Mouse (Mus musculus) adrenal gland, adult (tissue): ENCODE results near the gene Ctxn1.
"Not testable (repeated sequence)": the region's sequence is repeated elsewhere in the genome, so short reads cannot be mapped to it uniquely, and the experiment has no call there.

Experiments
- DNase-seq, 2 experiments: peaks; one replicate each; pipeline ENCODE4 v3.0.0; 2022 to 2023; ENCODE audit warnings: low spot score in 1 of 2; ENCODE audit not compliant: inconsistent age in 2 of 2

Gene Ctxn1

DNA sequence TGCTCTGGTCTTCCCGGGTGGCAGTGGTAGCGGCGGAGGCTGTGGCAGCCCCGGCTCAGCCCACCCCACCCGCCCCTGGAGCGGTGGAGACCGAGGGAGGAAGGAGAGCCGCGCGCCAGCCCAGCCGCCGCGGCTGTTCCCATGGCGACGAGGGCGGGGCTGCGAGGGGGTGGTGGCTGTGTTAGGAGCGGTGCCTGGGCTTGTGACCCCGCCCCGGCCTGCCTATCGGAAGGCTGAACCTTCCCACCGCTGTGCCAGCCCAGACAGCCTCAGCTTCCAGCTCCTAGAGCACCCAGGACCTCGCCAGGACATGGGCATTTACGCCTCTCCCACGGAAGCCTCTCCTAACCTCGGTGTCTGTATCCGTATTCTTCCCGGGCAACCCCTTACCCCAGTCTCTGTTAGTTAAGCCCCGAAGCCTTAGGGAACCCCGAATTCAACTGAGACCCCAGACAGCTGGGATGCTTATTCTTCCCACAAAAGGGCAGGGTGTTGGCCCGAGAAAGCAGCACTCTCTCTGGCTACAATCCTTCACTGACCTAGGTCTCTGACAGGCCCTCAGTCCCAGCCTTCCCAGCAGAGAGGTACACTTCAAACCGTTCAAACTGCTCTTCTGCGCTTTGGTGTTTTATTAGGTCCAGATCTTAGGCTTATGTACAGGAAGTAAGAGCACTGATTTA, at the start of gene Ctxn1:
Gene Ctxn1, minus strand, starts transcription at position 150 of the 680 bp plus-strand sequence.
- peak; percentile 97 to 98 for DNase-seq

DNA sequence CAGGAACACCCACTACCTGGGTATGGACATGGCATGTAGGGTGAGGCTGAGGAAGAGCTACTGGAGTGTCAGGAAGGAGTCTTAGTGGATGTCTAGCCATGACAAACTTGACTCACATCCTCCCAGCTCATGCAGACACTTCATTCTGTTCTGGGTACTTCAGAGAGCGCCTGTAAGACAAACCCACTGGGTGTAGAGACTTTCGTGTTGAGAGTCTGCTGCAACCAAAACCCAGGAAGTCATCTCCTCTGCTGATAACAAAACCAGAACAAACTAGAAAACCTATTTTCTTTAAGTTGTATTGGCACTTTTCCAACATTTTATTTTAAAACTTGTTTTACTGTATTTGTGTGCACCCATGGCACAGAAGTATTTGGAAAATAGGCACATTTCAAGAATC, 46.8 kb upstream of the Ctxn1 start:
- no peak for DNase-seq

DNA sequence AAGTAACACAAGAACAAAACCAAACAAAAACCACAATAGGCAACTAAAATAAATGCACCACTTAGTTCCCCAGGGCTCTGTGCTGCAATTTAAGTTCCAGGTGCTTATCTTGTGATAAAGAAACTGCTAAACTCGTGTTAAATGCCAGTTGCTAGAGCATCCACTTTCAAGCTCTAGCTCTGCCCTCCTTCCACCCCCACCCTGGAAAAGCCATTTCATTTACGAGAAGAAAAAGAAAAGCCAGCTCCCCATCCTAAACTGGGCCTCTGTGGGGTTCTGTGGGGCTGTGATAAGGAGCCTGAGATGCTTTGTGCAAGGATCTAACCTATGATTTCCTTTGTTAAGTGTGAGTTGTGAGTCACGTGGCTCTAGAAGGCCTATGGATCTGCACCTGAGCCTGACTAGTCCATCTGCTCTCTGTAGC, 45.1 kb upstream of the Ctxn1 start:
- no peak for DNase-seq

DNA sequence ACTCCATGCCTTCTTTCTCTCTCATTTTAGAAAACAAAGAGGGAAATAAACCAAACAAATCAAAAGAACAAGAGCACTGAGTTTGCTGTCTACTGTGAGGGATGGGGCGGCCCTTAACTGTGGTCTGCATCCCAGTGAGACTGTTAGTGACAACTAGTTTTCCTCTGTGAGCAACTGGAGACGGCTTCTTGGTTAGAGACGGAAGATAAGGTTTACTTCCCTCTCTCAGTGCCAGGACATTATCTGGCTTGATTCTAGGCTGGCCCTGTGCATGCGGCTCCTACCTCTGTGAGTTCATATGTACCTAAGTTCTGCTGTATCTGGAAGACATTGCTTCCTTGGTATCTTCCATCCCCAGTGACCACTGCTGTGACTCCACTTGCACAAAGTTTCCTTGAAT, 38.7 kb upstream of the Ctxn1 start:
- no peak for DNase-seq

DNA sequence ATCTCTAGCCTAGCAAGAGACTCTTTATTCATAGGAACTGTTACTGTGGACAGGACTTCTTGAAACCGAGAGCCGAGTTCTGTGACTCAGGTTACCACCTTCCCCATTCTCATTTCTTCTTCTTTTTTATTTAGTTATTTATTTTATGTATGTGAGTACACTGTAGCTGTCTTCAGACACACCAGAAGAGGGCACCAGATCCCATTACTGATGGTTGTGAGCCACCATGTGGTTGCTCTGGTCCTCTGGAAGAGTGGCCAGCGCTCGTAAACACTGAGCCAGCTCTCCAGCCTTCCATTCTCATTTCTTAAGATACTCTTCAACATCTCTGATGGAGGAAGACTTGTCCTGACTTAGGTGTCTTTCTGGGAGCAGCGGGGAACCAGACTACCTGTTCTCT, 33.7 kb upstream of the Ctxn1 start:
- no peak for DNase-seq

DNA sequence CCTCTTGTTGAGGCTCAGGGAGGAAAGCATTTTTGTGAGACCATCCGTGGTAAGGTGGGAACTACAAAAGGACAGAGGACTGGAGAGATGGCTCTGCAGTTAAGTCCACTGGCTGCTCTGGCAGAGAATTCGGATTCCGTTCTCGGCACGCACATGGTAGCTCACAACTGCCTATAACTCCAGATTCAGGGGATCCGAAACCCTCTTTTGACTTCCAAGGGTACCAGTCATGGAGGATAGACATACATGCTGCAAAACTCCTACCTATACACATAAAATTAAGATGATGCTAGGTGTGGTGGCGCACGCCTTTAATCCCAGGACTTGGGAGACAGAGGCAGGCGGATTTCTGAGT, 17.0 kb upstream of the Ctxn1 start:
- DNase-seq = no peak

DNA sequence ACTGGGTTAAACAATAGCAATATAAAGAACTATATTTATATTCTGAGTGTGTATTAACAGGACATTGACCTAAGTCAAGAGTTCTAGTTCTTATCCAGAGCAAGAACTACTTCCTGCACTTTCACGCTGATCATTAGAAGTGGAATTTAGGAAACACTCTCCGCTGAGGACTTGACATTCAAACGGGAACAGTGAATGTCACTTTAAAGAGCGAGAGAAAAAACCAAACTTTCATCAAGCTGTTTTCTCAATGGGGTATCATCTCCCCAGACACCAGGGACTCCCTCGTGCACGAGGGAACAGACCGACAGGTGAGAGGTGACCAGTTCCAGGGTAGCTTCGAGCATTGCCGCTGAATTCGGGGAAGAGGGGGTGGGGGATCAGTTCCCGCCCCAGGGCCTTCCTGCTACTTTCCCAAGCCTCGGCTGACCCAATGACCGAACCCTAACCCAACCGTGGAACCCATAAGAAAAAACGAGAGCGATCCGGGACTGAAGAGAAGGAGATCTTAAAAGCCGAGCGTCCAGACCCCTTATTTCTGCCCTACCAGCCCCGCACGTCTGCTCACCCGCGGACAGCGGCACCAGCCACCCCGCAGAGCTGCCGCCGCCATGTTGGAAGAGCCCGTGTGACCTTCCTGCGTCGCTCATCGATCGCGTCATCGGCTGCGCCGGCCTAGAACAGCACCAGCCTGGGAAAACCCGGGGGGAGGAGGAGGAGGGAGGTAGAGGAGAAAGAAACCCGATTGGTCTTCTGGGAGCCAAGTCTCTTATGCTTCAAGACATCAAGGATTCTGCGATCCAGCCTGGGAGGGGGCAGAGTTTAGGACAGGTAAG, 16.4 kb upstream of the Ctxn1 start, which contains the start of gene Timm44:
Gene Timm44, minus strand, starts transcription at position 639 of the 836 bp plus-strand sequence.
- DNase-seq = peak; percentile 96 to 97

DNA sequence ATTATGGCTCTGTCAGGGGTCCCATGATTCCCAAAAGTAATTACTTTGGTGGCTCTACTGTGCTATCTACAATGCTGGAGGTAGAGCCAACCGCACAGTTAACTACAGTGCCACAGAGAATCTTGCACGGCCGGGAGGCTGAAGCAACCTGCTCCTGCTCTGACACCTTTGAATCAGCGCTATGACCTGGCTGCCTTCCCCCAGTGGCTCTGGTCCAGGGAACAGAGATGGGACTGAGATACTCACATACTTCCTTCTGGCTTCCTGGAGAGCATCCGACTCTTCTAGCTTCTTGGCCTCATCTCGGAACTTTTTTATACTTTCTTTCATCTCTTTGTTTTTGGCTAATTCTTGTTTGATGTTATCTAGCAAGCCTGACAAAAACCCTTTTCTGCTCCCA, 10.5 kb upstream of the Ctxn1 start:
- no peak for DNase-seq

DNA sequence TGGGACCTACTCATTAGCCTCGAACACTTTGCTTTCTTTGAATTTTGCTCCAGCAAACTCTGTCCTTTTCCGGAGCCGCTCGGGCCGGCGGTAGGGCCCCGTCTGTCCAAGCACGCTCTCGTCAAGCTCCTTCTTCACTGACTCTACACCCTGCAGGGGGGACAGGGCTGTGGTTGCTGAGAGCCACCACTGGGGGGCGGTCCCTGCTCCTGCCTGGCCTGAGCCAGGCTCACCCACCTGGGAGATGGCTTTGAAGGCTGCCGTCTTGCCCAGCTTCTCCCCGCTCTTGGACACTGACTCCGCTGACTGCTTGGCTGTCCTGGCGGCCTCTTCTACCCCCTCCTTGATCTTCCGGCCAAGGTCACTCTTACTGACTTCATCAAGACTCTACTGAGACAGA, 8.6 kb upstream of the Ctxn1 start:
- DNase-seq = peak; percentile 29 to 61

DNA sequence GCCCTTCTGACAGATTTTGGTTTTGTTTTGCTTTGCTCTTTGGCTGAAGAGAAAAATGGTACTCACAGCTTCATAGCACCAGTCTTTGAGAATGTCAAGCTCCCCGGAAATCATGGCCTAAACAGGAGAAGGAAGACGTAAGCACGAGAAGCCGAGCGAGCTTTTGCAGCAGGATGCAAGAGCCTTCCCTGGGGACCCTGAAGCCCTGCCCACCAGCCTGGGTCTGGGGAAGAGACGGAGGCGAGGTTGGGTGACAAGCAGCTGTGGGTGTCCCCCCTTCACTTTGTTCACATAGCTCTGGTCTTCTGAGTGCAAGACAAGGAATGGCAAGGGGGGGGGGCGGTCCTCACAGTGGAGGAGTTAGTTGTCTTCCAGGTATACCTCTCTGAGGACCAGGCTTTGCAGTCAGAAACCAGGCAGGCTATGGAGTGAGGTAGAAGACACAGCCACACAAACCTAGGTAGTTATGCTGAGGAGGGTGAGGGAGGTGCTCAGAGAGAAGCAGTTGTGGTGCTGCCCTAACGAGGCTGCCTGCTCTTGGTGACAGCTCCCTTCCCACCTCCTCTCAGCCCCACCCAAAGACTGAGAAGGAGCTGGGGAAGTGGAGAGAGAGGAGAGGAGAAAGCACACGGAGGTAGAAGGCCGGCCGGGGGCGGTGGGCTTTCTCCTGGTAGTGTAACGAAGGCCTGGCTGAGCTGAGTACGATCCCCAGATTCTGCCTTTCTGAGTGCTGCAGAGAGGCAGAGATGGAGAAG, 6.3 kb upstream of the Ctxn1 start:
- no peak for DNase-seq

DNA sequence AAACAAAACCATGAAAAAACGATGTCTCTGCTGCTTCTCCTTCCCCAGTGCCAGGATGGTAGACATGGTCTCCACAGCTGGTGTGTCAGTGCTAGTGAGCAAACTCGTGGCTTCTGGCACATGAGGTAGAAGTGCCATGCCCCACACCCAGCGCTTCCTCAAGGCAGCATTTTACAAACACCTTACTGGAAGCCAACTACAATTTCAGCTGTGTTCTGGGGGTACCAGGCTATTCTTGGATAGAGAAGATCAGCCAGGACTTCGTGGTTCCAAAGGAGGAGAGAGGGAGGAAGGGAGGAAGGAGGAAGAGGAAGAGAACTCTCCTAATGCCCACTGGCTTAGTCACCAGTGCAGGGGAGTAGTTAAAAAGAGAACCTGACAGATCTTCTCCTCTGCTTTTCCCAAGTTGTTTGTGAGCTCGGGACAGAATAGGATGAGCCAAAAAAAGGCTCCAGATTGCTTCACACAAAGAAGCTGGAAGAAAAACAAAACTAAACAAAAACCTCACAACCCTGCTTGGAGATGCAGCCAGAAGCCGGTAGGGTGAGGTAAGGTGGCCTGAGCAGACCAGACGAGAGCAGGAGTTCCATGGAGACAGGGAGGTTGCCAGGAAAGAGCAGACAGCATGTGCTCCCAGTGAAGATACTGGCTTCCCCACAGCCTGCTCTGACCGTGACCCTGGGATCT, 4.2 kb upstream of the Ctxn1 start:
- no peak for DNase-seq

DNA sequence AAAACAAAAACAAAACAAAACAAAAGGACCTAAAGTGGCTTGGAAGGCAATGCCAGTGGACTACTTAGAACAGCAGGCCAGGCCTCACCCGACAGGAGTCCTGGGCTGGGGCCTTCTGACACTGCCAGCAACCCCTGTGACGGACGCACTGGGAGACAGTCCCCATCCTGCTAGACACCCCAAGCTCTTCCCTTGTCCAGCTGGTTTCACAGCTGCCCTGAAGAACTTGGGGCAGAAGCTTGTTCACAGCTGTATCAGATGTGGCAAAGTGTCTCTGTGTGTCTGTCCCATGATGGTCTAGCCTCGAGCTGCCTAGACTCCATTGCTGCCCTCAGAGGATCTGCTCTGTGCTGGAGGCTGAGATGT, 714 bp upstream of the Ctxn1 start:
- DNase-seq = no peak

DNA sequence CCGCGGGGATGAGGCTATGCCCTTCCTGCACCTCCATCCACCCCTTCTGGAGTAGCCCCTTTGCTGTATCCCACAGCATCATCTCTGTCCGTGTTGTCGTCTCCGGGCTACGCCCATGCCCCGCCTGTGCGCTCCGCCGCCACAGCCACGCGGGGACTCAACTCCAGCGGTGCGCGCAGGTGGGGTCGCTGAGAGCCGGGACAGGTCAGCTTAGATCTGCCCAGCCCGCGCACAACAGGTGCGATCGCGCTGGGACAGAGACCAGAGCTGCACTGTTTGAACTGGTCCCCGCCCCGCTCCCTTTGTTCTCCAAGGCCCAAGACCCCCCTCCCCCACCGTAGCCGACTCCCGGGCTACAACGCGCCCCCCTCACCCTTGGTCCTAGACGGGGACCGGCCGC, 396 bp downstream of the Ctxn1 start:
- peak in 1 of 2 experiments; percentile 59 for DNase-seq

DNA sequence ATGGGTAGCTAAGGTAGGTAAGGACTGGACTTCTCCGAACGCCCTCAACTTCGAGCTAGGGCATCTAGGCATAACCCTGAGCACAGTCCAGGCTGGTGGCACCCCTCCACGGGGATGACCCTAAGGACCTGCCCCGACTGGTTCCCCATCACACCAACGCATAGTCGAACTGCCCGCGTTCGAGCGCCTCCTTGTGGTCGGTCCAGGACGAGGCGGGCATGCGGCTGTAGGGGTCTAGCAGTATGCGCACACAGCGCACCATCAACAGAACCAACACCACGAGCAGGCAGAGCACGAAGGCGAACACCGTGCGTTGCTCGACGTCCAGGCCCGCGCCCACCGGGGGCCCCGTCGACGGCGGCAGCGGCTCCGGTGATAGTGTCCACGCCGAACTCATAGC, 841 bp downstream of the Ctxn1 start:
- peak; percentile 79 to 90 for DNase-seq

DNA sequence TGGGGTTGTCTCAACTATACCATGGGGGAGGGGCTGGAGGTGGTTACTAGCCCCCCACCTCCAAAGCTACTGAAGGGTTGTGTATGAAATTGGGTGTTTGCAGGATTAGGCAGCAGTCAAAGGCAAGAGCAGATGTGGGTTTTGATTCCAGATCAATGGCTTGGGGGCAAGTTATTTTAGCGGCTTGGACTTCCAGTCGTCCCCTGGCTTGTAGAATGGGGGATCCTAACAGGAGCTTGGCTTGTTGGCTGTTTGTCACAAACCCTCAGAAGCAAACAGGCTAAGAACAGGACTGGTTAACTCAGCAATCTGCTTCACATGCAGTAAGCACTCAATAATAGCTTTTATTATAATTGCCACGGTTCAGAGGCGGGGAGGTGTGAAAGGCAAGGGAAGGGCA, 1.7 kb downstream of the Ctxn1 start:
- DNase-seq = no peak

DNA sequence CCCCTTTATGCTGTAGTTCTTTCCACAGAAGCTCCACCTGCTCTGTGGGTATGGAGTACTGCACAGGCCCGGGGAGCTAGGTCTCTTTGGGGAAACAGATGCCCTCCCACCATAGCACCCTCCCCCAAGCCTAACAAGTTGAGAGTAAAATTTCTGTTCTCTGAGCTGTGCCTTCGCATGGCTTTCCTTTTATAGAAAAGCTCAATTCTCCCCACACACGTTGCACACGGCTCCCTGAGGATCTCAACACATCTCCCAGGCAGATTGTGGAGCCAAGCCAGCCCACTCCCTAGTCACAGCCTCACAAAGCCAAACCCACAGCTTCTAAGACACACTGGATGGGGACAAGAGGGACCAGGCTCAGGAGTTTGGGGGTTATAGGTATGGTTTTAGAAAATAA, 2.2 kb downstream of the Ctxn1 start:
- no peak for DNase-seq

DNA sequence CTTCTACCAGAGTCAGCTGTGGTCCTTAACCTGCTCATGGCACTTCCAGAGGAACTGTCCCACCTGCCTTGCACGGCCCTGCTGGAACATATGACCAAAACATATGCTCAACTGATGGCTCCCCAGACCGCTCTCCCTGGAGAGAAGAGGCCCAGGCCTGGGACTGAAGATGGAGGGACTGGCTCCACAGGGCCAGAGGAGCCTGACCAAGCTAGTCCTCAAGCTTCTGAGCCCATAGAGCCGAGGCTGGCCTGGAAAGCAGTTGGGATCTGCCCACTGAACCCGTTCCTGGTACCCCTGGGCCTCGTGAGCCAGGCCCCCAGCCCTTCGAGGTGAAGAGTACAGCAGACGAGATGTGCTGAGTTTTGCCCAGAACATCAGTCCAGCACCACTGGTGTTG, 3.6 kb downstream of the Ctxn1 start:
- DNase-seq = not testable (repeated sequence)

DNA sequence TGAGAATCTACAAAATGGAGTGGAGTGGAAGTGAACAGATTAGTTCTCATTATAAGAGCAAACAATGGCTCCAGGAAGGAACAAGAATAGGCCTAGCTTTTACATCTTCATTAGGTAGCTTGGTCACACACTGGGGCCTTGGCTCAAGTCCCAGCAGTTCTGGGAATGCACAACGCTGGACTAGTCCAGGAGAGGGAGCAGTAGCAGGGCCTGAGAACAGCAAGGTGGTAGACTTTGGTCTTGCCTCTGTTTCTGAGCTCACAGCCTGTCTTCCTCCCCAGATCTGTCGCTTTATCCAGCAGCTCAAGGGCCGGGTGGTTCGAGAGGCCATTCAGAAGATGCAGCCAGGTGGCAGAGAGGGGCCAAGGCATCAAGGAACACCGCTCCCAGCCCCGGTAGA, 5.1 kb downstream of the Ctxn1 start:
- DNase-seq = peak; percentile 62 to 87

DNA sequence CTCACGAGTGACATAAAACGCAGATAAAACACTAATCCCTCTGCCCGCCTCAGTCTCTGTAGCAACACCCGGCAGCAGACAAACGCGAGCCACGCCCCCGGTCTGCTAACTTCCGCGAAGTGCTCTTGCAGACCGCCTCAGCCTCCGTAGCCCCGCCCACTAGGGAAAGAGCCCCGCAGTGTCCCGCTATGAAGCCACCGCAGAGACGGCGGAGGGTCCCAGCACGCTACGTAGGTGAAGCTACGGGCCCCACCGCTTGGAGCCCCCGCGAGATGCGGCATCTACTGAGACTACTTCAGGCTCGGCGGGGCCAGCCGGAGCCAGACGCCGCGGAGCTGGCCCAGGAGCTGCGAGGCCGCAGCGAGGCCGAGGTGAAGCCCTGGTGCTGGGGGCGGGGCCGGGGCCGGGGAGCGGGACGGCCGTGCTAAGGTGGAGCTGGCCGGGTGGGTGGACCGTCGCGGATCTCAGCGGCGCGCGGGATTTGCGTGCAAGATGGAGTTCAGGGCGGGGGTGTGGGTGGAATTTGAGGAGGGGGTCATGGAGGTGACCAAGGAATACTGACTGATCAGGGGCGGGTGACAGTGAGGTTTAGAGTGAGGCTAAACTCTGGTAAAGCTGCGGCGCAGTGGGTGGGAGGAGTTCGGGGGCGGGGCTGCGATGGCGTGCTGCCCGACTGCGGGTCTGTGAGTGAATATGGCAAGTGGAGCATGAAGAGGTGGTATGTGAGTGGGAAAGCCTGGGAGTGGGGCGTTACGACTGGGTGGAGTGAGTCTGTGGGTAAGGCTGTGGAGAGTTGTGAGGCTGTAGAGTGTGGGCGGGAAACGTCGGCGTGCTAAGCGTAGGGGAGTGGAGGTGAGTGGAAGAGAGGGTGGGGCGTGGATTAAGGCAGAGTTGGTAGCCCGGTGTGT, 5.9 kb downstream of the Ctxn1 start, which contains the start of gene Snapc2:
Gene Snapc2, plus strand, starts transcription at position 147 of the 908 bp plus-strand sequence.
- DNase-seq = peak; percentile 97 to 99

DNA sequence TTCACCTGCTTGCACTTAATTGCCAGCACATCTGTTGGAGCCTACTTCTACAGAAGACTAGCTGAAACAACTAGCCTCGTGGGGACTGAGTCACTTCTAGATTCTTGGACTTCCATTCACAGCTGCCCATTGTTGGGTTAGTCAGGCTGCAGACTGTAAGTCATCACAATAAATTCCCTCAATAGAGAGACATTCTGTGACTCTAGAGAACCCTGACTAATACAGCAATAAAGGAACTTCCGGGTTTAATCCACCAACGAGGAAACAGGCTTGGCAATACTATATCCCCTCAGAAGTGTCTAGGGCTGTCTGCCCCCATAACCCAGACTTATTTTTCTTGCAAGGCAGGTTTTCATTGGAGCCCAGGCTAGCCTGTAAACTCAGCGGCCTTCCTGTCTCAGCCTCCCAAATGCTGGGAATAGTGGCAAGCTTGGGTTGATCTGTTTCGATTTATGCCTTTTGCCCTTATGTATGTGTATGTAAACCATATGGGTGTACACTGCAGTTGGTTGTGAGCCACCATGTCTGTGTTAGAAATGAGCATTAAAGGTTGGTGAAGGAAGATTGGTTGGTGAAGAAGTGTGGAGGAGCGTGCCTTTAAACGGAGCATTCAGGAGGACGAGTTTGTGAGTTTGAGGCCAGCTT, 6.8 kb downstream of the Ctxn1 start:
- peak in 1 of 2 experiments; percentile 73 for DNase-seq
